Mouse (Mus musculus) cerebellum, adult 9-11 months (tissue): Measurements from ENCODE around the gene Clnk.

Experiments used
- DNase-seq: peaks from one replicate; pipeline ENCODE4 v3.0.0; 2022

The Clnk gene

GRCm38 (mm10) chr5:38845529-38845928, 31.1 kb downstream of the Clnk start:
- DNase-seq: no peak

DNA sequence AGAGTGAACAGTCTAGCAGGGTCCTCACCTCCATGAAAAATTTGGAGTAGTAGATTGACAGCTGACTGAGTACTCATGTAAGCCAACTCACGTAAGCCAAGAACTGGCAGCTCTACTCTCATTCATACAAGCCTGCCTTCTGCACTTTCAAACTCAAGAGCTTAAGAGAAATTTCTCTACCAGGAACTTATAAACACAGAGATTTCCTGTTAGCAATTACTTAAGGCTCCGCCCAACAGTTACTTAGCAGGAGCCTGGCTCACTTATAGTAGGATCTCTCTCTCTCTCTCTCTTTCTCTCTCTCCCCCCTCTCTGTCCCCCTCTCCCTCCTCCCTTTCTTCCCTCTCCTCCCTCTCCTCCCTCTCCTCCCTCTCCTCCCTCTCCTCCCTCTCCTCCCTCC, 32.3 kb downstream of the Clnk start:
- no peak for DNase-seq

DNA sequence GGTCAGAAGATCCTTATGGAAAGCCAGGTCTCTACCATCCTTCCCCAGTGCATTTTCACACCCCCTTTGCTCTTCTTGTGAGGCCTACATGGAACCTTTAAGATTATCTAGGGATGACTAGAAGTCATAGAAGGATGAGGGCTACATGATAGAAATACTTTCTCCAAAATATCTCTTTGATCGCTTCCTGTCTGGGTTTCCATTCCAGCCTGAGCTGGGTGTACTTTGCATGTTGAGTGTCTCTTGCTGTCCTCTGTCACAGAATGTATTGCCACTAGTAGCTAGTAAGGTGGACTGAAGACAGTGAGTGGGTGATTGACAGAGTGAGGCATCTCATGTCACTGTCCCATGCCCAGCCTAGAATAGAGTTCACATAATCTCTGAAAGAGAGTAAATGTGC, 36.6 kb downstream of the Clnk start:
- no peak for DNase-seq

- no peak for DNase-seq
Measured at GRCm38 (mm10) chr5:38827310-38827709, 49.3 kb downstream of the Clnk start.

GRCm38 (mm10) chr5:38826586-38826985, 50.0 kb downstream of the Clnk start:
- DNase-seq: no peak

DNA sequence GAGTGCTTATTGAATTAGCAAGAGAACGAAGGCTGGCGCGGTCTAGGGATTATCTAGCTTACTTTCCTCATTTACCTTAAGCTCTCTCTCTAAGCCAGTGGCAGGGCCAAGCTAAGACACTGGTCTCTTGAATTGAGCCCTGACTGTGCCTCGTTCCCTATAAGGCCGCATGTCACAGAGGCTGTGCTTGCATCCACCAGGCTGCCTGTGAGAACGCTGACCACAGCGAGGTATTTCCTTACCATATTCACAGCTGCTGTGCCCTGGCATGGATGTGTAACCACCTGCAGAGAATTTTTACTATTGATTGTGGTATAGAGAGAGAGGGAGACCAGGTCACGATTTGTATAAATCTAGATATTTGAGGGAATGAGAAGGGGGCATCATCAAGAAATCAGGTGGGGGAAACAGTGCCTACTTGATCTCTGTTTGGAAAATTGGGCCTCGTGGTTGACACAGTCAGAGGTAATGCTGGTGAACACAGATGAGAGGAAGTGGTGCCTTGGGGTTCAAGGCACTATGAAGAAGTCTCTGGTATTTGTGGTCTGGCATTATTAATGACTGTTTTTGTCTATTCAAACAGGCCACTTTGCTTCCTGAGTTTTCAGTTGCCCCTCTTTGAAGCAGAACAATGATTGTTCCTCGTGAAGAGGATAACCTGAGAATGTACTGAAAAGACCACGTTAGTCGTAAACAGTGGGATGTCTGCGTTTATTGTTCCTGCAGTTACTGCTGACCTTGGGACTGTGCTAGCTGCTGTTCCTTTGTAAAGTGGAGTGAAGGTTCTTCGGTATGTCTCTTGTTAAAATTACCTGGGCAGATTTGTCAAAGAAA, 52.3 kb downstream of the Clnk start:
- no peak for DNase-seq

- no peak for DNase-seq
Measured at GRCm38 (mm10) chr5:38813391-38814109, 63.1 kb downstream of the Clnk start.

- no peak for DNase-seq
Measured at GRCm38 (mm10) chr5:38812916-38813315, 63.7 kb downstream of the Clnk start.

GRCm38 (mm10) chr5:38812386-38812785, 64.2 kb downstream of the Clnk start:
- no peak for DNase-seq

DNA sequence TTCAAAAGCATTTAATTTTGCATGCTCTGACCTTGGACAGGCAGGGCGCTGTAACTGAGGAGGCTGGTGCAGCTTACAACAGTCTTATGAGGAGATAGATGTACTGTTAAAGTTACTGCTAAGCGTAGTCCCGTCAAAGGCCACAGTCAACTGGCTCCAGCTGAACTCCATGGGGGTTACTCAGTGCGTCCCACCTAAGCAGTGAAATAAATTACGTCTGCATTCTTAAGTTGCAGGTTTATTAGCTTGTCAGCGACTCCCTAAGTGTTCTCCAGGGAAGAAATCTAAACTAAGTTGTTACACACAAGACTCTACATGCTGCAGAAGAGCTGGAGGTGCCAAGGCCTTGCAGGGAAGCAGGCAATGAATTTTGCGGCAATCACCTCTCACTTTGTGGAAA, 77.7 kb downstream of the Clnk start:
- DNase-seq: no peak

DNA sequence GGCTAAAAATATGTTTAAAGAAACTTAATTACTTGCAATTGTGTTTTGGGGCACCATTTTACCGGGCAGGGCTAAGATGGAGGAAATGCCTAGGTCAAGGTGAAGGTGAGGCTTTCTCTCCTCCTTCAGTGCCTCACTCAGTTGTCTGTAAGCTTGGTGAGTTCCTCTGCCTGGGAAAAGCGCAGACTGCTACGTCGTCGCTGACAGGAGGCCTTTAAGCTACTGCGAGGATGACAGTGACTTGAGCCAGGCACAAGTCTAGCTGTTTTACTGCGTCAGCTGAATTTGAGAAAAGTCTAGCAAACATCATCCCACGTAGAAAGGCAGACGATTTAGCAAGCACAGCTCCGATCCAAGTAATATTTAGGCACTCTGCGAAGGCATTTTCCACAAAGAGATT, 81.5 kb downstream of the Clnk start:
- no peak for DNase-seq

- peak; percentile 78 for DNase-seq
Measured at GRCm38 (mm10) chr5:38791116-38791515, 85.5 kb downstream of the Clnk start.

DNA sequence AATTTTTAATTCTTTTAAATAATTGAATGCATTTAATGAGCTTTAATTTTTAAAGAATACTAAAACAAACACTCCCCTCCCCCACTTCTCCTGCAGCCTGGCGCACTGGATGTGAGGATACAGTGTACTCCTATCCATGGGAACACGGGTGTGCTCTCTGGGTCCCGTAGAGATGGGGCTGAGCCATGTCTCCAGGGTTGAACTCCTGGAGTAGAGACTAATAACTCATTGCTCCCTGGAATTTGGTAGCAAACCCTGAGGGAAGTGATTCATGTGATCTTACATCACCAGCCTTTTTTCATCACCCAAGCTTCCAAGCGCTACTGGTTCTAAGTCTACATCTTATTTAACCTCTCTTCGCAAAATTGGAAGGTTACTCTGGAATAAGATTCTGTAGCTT, 87.8 kb downstream of the Clnk start:
- DNase-seq: no peak

DNA sequence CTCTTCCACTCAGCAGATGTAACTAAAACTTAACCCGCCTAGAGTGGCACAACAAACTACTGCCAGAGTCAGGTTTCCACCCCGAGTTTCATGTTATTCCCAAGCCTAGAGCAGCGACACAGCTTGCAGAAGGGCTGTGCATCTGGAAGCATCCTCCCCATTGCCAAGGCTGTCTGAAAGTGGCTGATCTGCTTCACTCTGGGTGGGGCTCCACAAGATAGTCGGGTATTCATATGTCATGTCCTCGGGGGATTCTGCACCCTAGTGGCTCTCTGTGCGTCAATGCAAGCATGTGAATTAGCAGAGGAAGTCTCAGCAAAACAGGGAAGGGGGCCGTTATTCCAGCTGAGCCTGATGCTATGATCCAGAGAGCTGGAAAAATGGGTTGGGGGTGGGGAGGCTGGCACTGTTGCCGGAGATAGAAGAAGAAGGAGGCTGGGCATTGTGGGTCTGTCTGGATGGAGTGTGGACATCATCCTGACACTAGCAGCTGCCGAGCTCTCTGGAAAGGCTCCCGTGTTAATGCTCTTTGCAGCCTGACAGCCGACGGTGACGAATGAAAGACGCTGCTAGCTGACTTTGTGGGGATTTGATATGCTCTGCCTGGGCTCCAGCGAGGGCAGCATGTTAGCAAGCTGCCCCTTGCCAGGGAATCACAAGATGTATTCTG, 88.6 kb downstream of the Clnk start:
- no peak for DNase-seq

DNA sequence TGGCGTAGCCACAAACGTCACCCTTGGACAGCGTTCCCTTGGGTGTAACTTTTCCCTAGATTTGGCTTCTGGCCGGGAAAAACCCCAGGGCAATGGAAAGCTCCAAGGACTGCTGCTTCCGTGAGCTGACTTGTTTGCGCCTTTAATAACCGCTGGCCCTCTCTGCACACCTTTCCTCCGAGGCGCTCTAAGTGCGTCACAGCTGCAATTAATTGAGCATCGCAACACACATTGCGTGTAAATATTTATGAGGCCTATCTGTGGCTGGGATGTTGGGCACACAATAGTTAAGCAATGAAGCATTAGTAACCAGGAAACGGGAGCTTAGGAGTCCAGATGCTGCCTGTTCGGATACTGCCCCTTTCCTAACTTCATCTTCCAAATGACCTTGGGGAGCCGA, 90.5 kb downstream of the Clnk start:
- no peak for DNase-seq

- no peak for DNase-seq
Measured at GRCm38 (mm10) chr5:38785686-38786085, 90.9 kb downstream of the Clnk start.

DNA sequence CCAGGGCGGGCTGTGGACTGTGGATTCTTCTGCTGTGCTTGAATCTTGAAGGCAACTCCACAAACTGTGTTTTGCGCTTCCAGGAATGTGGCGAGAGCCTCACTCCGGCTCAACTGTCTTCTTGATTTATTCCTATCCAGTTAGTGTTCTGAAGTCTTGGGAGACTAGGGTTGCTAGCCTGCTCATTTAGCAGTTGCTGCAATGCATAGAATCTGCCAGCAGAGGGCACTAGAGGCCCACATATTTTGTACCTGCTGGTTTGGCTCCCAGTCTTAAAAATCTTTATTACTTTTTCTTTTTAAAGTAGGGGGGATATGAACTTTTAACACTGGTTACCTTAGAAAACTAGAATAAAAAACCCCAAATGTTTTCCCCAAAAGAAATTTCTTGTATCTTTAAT, 94.8 kb downstream of the Clnk start:
- peak; percentile 78 for DNase-seq

DNA sequence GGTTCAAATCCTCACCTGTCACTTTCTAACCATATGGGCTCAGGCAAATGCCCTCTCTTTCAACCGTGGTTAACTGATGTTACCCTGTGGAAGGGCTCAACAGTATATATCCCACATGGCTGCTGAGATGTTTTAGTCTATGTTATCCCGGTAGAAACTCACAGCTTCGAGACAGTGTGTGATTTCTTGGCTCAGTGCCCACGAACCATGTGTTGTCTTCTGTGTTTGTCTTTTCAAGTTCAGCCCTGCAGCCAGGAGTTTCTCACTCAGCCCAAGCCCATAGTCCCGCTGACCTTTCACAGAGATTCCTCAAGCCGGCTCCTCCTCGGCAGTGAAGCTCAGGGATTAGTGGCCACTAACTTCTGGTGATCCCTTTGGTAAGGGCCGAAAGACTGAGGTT, 96.0 kb downstream of the Clnk start:
- peak; percentile 22 for DNase-seq

DNA sequence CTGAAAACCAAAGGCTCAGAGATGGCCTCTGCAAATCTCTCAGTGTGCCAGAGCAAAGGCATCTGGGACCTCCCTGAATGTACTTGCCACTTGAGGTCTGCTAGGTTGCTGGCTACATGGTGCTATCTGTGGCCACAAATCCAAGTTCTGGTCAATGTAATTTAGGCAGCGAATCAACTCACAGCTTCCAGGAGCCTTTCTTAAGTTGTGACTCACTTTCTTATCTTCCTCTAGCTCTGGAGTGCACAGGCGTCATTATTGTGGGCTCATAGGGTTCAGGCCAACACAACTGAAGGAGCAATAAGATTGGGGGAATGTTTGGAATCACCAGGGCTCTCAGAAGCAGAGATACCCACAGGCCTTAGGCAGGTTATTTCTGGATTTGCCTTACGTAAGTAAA, 96.6 kb downstream of the Clnk start:
- DNase-seq: no peak

DNA sequence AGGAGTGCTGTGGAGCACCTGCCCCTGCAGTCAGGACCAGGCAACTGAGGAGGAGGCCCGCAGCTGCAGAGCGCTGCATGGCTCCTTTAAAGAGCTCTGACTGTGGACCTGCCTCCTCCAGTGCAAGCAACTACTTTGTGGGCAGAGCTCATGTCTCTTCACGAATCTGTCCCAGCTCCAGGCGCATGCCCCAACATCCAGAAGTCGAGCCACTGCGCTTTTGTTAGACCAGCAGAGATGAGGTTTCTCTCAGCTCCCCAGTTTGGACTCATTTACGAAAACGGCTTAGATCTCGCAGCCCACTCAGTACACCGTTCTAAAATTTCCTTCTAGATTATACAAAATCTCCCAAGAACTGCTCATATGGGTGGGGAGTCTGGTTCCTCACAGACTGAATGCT, 101.1 kb downstream of the Clnk start:
- DNase-seq: no peak

DNA sequence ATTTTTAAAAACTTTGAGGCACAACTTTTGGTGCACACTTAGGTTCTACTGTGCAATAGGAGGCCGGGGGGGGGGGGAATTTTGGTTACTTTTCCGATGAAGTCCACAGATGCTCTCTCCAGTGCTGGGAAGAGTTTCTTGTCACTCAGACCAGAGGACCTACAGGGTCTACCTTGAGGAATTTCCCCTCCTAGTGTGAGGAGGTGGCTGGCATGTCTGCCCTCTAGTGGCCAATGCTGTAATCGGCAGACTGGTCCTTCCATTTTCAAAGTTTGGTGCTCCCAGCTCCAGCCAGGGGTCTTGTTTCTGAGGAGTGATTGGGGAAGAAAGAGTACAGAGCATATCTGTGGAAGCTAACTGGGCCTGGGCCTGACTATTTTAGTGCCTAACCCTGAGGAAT, 121.7 kb downstream of the Clnk start:
- DNase-seq: peak; percentile 24

DNA sequence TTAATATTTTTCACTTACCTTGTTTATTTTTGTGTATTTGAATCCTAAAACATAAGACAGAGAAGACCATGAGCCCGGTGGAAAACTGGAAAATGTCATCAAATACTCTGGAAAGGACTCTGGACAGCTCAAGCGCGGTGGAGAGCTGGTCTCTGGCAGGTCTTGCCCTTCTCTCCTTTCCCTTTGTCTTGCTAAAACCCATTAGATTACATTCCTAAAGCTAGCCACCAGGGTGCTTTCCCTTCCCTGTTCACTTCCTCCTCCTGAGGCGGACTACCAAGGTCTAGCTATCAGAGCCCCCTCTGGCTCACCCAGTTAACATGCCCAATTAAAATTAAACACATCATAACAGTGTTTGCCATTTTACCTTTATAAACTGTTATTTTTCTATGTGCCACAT, 123.9 kb downstream of the Clnk start:
- DNase-seq: no peak

- DNase-seq: no peak
Measured at GRCm38 (mm10) chr5:38708940-38709581, 167.6 kb downstream of the Clnk start.
